8 mouse cellular contexts compared by ENCODE assay signal in the genomic region with DNA sequence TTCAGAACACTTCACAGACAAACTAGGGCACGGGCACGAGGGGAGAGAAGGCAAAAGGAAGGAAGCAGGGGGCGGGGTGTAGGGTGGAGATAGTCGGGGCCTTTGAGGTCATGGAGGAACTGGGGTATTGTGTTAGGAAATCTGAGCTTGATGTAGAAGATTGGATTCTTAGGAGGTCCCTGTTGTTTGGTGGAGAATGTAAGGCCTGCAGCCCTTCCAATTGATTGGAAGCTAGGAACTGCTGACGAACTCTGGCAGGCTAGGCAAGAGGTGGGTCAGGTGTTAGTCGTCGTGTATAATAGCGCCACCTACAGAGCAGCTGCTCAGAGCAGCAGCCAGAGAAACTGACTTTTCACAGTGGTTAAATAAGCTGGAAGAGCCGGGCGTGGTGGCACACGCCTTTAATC. TPM values are rescaled to one million over a fixed set of nuclear protein-coding genes. Genes with fewer than 3 reads are reported as not detected.
DNase-seq lines count a peak whose midpoint lies in the region; ATAC-seq lines count a peak whose summit lies in the region.

No protein-coding gene starts in this region.

- H3K9ac ChIP-seq in heart, embryonic 16.5 days (ENCODE audit: low read length), result no peak overlapping the region
- no peak overlapping the region for H3K9ac ChIP-seq in liver, embryonic 15.5 days

- no peaks in the 10 kb centered on the region for H3K36me3 ChIP-seq in heart, embryonic 16.5 days (ENCODE audit: control insufficient read depth, insufficient read depth)
- no peaks in the 10 kb centered on the region for H3K36me3 ChIP-seq in liver, embryonic 15.5 days (replicated peaks)

- ATAC-seq in heart, embryonic 16.5 days (replicated peaks; ENCODE audit: extremely low read depth, insufficient read depth, low FRiP score), result peak; percentile 63
- ATAC-seq in liver, embryonic 15.5 days (ENCODE audit: insufficient read depth), result 0 out of 2 replicates have a peak, but pooled peaks have one; percentile 37

- H3K27ac ChIP-seq in heart, embryonic 16.5 days (ENCODE audit: low read length), result no peak overlapping the region
- H3K27ac ChIP-seq in liver, embryonic 15.5 days (replicated peaks), result no peak overlapping the region

- DNase-seq in layer of hippocampus, adult 11-12 months (ENCODE audit: low spot score), result peak; percentile 54
- no peak for DNase-seq in layer of hippocampus, postnatal 36 days
- DNase-seq in WW6 (ENCODE audit: low read depth, low spot score), result peak; percentile 83
- DNase-seq in cerebellum, postnatal 36 days, result peak; percentile 30 to 44
- peak; percentile 66 to 69 for DNase-seq in spleen, postnatal 36 days (ENCODE audit: low spot score in 2 of 2)
- DNase-seq in frontal cortex, postnatal 10 days (ENCODE audit: low spot score in 2 of 2), result no peak

- peak overlapping the region; percentile 37; the same call in 1 of the 2 replicates for H3K4me2 ChIP-seq in heart, embryonic 16.5 days (ENCODE audit: low read depth, low read length)
- H3K4me2 ChIP-seq in liver, embryonic 15.5 days, result peak overlapping the region; percentile 40; the same call in 1 of the 2 replicates

- no peaks in the 10 kb centered on the region for H3K27me3 ChIP-seq in heart, embryonic 16.5 days (ENCODE audit: control insufficient read depth, insufficient read depth, low read length)
- H3K27me3 ChIP-seq in liver, embryonic 15.5 days, result no peaks in the 10 kb centered on the region

- no peaks in the 10 kb centered on the region for H3K9me3 ChIP-seq in heart, embryonic 16.5 days (replicated peaks; ENCODE audit: control insufficient read depth, low read length)
- H3K9me3 ChIP-seq in liver, embryonic 15.5 days (replicated peaks), result no peaks in the 10 kb centered on the region

- WGBS in heart, embryonic 16.5 days, result 22% methylated on average over 11 of the region's 11 CpGs
- 7% methylated on average over 11 of the region's 11 CpGs for WGBS in liver, embryonic 15.5 days (ENCODE audit: insufficient replicate concordance)

- no peaks in the 10 kb centered on the region for H3K4me1 ChIP-seq in heart, embryonic 16.5 days (ENCODE audit: control insufficient read depth, insufficient read depth, low read length)
- H3K4me1 ChIP-seq in liver, embryonic 15.5 days (replicated peaks), result peaks cover 7% of the 10 kb centered on the region; the same call in 1 of the 2 replicates

- no peak overlapping the region for H3K4me3 ChIP-seq in heart, embryonic 16.5 days (ENCODE audit: low read length)
- no peak overlapping the region for H3K4me3 ChIP-seq in liver, embryonic 15.5 days (replicated peaks)

RNA-seq across cellular contexts. Expression of a gene that starts 35.8 kb away (rescaled TPM):
- total RNA-seq in layer of hippocampus, postnatal 36 days (2021), result 1 to 10 TPM; 2.6 to 3.1 TPM
- polyA plus RNA-seq in heart, embryonic 16.5 days (2015; fragmentation: Nextera tagmentation; extraction: Ambion mirVana), result 13.6 and 16.2 TPM in 2 replicates
- 1.2 and 1.5 TPM in 2 replicates for polyA plus RNA-seq in liver, embryonic 15.5 days (2015; fragmentation: Nextera tagmentation; extraction: Ambion mirVana)

Comparison
In these comparisons a context has a peak if more than half of its experiments do, and no peak if none do; other contexts are left out.
1. DNase-seq: peak in layer of hippocampus, adult 11-12 months (single experiment), WW6 (single experiment), cerebellum, postnatal 36 days (2 of 2) and spleen, postnatal 36 days (2 of 2); none in layer of hippocampus, postnatal 36 days (0 of 2) and frontal cortex, postnatal 10 days (0 of 2).